Mouse (Mus musculus): ENCODE data around the gene Invs.

DNA sequence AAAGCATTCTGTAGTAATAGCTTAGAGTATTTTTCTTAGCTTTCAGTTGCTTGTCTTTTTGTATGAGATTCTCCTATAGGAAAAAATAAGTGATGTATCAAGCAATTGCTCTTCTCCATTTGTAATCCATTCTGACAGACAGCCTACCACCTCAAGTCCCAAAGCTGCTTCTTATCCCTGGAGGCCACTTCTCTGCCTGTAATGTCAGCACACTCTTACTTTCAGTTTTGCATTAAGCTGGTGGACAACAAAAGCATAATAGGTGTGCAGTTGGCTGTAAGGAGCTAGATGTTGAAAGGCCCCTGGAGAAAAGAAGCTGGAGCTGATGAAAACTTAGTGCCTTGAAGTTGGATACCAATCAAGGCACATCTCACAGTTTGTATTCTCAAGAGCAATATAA, 26.3 kb upstream of the Invs start:
- TF ChIP-seq CTCF (IDR thresholded peaks at IDR 0.05; ENCODE audit: insufficient read depth, low read length), result no peak
- no peak for TF ChIP-seq POLR2A (IDR thresholded peaks at IDR 0.05; ENCODE audit: borderline replicate concordance, extremely low read depth, low read depth, low read length)
